8 mouse cellular contexts compared by ENCODE assay signal in the genomic region with DNA sequence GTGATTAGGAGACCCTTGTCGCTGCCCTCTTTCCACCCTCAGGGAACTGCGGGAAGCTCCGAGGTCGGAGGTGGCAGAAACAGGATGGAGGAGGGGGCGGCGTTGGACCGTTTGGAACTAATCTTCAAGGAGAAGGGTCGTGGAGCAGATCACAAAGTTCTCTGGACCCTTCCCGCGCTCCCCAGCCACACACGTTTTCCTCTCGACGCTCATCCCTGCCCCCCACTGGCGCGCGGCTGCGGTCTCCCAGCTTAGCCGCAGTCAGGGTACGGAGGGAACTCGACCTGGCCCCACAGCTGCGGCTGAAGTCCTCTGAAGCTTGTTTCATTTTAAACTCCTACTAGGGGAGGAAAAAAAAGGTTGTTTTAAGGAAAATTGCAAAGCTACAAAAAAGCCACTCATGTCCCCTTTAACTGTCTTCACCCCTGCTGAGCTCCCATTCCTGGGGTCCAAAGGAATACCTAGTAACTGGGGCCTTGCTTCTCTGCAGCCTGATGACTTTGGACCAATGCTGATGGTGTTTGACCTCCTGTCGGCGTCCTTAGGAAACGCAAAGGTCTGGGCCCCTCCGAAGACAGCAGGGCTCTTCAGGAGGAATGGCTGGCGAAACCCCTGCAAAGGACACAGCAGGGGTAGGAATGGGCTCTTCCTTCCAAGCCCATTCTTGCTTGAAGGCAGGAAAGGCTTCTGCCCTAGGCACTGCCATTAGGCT. TPM values are rescaled to one million over a fixed set of nuclear protein-coding genes. Genes with fewer than 3 reads are reported as not detected.
A peak's percentile ranks its signal among the peaks of the same experiment; 100 is the strongest.
DNase-seq lines count a peak whose midpoint lies in the region; ATAC-seq and TF ChIP-seq lines count a peak whose summit lies in the region.

No protein-coding gene starts in this region.

- H3K9ac ChIP-seq in heart, embryonic 15.5 days = no peak overlapping the region
- H3K9ac ChIP-seq in forebrain, embryonic 15.5 days (replicated peaks) = peak overlapping the region; percentile 43
- H3K9ac ChIP-seq in liver, postnatal 0 days (replicated peaks) = no peak overlapping the region

- no peak overlapping the region for H3K27ac ChIP-seq in heart, embryonic 15.5 days
- H3K27ac ChIP-seq in forebrain, embryonic 15.5 days (replicated peaks) = peak overlapping the region; percentile 21; the same call in 1 of the 2 replicates
- no peak overlapping the region for H3K27ac ChIP-seq in liver, postnatal 0 days (ENCODE audit: low read depth)

- ATAC-seq in heart, embryonic 15.5 days (replicated peaks; ENCODE audit: insufficient number of reproducible peaks, insufficient read depth, low FRiP score, low read depth) = no peak
- ATAC-seq in forebrain, embryonic 15.5 days (replicated peaks) = no peak
- ATAC-seq in liver, postnatal 0 days = no peak

- peak overlapping the region; percentile 98 for H3K4me2 ChIP-seq in heart, embryonic 15.5 days
- H3K4me2 ChIP-seq in forebrain, embryonic 15.5 days (replicated peaks) = peak overlapping the region; percentile 94
- peak overlapping the region; percentile 52; the same call in 1 of the 2 replicates for H3K4me2 ChIP-seq in liver, postnatal 0 days (ENCODE audit: low read depth, low read length)

- no peak for TF ChIP-seq EP300 in liver, postnatal 0 days (IDR thresholded peaks at IDR 0.05; ENCODE audit: low read depth)

- TF ChIP-seq CTCF in liver, postnatal 0 days (IDR thresholded peaks at IDR 0.05; ENCODE audit: low read depth) = no peak

- no peaks in the 10 kb centered on the region for H3K36me3 ChIP-seq in heart, embryonic 15.5 days
- no peaks in the 10 kb centered on the region for H3K36me3 ChIP-seq in forebrain, embryonic 15.5 days
- no peaks in the 10 kb centered on the region for H3K36me3 ChIP-seq in liver, postnatal 0 days (replicated peaks; ENCODE audit: insufficient read depth, low read length)

- H3K4me3 ChIP-seq in heart, embryonic 15.5 days = peak overlapping the region; percentile 79
- H3K4me3 ChIP-seq in forebrain, embryonic 15.5 days = peak overlapping the region; percentile 87
- no peak overlapping the region for H3K4me3 ChIP-seq in liver, postnatal 0 days (ENCODE audit: low read depth, low read length)

- peaks cover 39% of the 10 kb centered on the region for H3K4me1 ChIP-seq in heart, embryonic 15.5 days (replicated peaks)
- peaks cover 37% of the 10 kb centered on the region for H3K4me1 ChIP-seq in forebrain, embryonic 15.5 days
- H3K4me1 ChIP-seq in liver, postnatal 0 days (ENCODE audit: insufficient read depth) = peaks cover 12% of the 10 kb centered on the region

- H3K27me3 ChIP-seq in heart, embryonic 15.5 days = peaks cover 39% of the 10 kb centered on the region
- H3K27me3 ChIP-seq in forebrain, embryonic 15.5 days = no peaks in the 10 kb centered on the region; the same call in 1 of the 2 replicates
- peaks cover 60% of the 10 kb centered on the region for H3K27me3 ChIP-seq in liver, postnatal 0 days (ENCODE audit: insufficient read depth, low read length)

- no peak for DNase-seq in heart, adult 11 months
- peak; percentile 67 for DNase-seq in R1 (ENCODE audit: low read depth, low spot score)
- DNase-seq in liver, postnatal 0 days = no peak
- DNase-seq in thymus, adult 18-20 months = no peak
- no peak for DNase-seq in right cerebral cortex, postnatal 4 days
- DNase-seq in layer of hippocampus, postnatal 14 days (ENCODE audit: low spot score in 2 of 2) = no peak

- WGBS in heart, embryonic 15.5 days = 7% methylated on average over 26 of the region's 26 CpGs
- WGBS in forebrain, embryonic 15.5 days = 5% methylated on average over 26 of the region's 26 CpGs
- WGBS in liver, postnatal 0 days (ENCODE audit: insufficient replicate concordance) = 4% methylated on average over 26 of the region's 26 CpGs

- H3K9me3 ChIP-seq in heart, embryonic 15.5 days (replicated peaks) = no peaks in the 10 kb centered on the region
- H3K9me3 ChIP-seq in forebrain, embryonic 15.5 days = no peaks in the 10 kb centered on the region
- no peaks in the 10 kb centered on the region for H3K9me3 ChIP-seq in liver, postnatal 0 days (ENCODE audit: low read length)

RNA-seq across cellular contexts. Expression of gene Zfp423, which starts 3.3 kb away (rescaled TPM):
- 3.6 and 6.6 TPM in 2 replicates for polyA plus RNA-seq in heart, embryonic 15.5 days (2015; fragmentation: Nextera tagmentation; extraction: Ambion mirVana)
- 17.7 and 19.6 TPM in 2 replicates for polyA plus RNA-seq in forebrain, embryonic 15.5 days (2015; fragmentation: Nextera tagmentation; extraction: Ambion mirVana)
- polyA plus RNA-seq in liver, postnatal 0 days (2015; fragmentation: Nextera tagmentation; extraction: Ambion mirVana) = 0.31 and 0.36 TPM in 2 replicates
- total RNA-seq in layer of hippocampus, postnatal 14 days (2021) = 10 to 100 TPM; 29.9 to 32.3 TPM
